Mouse (Mus musculus): ENCODE measurements around the gene Gm20388.

The Gm20388 gene

DNA sequence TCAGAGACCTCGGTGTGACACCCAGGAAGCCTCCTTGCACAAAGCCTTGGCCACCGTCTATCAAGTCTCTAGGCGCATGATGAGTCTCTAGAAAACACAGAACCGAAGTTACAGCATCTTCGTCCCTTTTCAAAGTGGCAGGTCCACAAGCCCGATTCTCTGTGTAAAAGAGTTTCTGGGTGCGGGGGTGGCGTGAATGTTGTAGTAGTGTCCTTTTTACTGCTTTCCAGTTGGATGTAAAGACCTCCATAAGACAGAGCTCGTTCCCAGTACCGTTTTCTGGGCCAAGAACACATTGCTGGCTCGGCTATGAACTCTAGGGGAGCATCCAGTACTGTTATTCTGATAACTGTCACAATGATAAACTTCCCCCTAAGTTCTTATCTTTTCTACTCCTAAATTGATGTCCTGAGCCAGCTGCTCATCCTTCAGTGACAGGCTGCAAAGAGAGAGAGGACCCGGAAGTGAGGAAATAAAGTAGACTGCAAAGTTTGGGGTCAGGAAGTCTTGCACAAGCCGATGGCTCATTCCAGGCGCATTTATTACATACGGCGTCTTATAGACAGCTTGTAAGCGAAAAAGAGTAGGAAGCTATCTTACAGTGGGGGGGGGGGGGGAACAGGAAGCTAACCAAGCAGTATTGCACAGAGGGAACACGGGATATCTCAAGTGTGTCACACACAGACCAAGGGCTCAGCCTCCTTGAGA, 1614.6 kb downstream of the Gm20388 start:
- no peak for DNase-seq

DNA sequence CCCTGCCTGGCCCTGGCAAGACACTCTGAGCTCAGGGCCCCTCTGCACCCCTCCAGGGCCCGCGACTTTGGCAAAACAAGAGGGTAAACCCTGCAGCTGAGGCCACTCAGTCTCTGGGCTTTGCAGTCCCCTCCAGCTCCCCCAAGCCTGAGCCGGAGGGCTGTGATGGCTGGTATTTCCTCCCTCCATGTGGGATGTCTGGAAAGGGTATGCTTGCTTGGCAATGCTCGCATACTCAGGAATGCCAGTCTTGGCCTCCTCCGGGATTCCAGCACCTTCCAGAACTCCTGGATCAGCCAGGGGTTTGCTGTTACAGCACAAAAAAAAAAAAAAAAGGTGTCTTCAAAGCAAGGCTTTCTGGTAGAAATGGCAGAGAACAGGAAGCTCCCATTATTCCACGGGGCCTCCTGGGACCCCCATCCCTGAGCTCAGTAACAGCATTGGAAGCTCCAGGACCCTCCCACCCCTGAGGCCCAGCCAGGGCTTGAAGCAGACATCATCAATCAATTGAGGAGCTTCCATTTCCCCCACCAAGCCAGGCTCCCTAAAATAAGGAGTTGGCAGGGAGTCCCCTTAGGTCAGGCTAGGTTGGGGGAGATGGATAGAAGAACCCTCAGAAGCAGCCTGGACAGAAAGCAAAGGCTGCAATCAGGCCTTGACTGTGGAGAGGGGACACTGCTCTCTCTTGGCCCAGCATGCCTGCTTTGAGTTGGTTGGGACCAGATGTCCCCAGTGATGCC, 1616.3 kb downstream of the Gm20388 start:
- no peak for DNase-seq

DNA sequence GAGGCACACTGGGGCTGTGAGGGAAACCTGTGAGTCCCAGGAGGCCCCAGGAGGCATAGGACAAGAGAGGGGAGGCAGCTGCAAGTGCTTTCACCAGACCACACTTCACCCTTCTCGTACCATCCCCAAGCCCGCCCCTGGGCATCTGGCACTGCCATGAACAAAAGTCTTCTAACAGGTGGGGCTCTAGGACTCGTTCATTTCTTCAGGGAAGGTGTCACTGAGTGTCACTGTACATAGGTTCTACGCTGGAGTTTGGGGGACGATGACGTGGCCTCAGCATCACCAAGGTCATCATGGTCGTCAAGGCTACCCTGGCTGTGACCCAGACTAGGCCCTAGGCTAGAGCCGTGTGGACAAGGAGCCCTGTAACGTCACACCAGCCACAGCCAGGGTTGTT, 1617.1 kb downstream of the Gm20388 start:
- DNase-seq, result no peak

DNA sequence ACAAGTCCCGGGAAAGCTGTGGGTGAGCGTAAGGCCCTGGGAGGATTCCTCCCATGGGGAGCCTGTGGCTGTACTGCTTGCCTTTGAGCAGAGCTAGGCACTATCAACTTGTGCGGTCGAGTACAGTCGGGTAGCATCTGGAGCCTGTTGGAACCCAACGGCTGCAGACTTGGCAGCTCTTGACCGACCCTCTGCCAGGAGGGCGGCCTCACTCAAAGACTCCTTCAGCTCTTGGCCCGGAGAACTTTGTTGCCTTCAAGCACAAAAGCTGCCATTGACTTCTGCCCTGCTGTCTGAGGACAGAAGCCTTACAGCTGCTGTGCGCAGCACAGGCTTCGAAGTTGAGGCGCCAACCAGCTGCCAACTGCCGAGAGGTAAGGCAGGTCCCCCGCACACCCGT, 1618.1 kb downstream of the Gm20388 start:
- no peak for DNase-seq

DNA sequence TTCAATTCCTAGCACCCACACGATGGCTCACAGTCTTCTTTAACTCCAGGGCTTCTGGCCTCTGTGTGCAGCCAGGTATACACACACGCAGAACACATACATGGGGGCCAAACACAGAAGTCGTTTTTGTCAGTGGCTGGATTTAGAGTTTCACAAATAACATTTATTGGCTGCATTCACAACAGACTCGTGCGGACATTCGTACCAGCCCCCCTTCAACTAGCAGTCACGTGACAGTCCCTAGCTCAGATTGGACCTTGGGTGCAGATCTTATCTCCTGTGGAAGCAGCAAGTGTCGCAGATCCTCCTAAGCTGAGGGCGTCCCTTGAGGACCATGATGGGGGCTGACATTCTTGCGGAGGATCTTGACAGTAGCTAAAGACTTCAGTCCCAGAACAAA, 1620.0 kb downstream of the Gm20388 start:
- no peak for DNase-seq

DNA sequence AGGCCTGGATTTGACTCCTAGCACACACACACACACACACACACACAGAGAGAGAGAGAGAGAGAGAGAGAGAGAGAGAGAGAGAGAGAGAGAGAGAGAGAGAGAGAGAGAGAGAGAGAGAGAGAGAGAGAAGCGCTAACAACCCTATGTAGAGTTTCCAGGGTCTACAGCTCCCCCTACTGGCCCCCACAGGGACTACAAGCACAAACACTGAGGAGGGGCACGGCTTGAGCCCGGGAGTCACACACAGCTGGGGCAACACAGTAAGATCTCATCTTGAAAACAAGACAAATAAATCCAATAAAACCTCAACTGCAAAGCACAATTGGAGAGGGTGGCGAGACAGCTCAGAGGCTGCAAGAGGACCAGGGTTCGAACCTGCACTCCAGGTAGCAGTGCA, 1621.7 kb downstream of the Gm20388 start:
- peak in 1 of 2 experiments; percentile 57 for DNase-seq

DNA sequence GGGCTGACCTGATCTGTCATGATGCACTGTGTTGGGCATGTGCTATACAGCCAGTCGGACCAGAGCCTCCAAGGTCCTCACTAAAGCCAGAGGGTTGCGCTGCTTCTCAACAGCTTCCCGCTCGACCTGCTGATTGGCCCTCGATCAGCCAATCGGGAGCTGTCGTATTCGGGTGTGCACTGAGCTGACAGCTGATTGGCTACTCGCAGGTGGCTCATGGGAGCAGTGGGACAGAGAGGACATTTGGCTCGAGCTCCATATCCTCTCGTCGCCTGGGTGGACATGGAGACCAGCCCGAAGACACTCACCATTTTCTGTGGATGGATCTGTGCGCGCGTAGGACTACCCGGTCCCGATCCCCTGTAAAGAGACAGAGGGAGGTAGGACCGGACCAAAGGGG, 1631.2 kb downstream of the Gm20388 start:
- DNase-seq, result peak in 1 of 2 experiments; percentile 14

DNA sequence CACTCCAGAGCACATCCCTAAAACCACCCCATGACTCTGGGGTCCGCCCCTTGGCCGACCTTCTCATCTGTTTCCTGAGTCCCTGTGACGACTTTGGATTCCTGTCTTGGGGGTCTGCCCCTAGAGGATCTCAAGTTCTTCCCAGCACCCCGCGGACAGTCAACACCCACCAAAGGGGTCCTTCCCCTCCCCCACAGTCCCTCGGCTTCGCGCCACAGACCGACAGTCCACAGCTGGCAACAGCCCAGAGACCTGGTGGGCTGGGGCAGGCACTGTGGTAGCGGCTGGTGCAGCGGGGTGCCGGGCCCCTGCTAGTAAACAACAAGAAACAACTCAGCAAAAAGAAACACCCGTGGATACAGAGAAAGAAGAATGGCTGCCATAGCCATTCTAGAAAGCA, 1632.3 kb downstream of the Gm20388 start:
- no peak for DNase-seq

DNA sequence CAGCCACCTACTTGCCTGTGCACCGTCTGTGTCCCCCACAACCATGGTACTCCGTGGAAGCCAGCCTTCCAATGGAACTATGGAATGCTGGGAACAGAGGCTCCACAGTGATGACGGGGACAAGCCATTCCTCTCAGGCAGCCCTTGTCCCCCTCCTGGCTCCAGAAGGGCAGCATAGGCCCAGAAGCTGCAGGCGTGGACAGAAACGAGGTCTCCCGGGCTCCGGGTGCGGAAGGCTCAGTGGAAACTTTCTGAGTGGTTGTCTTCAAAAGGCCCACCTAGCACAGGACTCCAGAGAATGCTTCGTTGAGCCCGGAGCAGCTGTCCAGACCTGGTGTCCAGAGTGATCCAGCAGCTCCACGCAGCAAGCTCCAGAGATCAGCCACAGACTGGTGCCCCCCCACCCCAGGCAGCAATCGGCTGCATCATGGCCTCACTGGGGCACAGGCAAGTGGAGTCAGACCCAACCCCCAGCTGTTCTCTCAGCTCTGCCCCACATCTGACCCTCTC, 1633.7 kb downstream of the Gm20388 start, which contains the start of gene 1700018B08Rik:
1700018B08Rik (minus strand) TSS at position 45 of the 510 bp plus-strand sequence.
- peak in 1 of 2 experiments; percentile 2 for DNase-seq

DNA sequence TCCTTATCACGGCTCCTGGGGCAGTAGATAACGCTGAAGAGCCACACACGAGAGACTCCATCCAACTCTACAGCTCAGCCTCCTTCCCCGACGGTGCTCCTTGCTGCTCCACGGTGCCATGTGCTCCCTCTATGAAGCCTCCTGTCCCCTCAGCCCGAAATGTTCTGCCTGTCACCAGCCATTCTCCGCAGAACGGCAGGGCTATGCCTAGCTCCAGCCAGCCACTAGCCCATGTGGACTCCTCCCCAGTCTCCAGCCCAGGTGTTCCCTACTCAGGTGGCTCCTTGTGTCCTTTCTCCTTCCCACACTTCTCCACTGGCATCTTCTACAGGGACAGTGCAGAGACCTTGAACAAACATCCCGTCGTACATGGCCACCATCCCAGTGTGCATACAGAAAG, 1634.3 kb downstream of the Gm20388 start:
- peak in 1 of 2 experiments; percentile 3 for DNase-seq

DNA sequence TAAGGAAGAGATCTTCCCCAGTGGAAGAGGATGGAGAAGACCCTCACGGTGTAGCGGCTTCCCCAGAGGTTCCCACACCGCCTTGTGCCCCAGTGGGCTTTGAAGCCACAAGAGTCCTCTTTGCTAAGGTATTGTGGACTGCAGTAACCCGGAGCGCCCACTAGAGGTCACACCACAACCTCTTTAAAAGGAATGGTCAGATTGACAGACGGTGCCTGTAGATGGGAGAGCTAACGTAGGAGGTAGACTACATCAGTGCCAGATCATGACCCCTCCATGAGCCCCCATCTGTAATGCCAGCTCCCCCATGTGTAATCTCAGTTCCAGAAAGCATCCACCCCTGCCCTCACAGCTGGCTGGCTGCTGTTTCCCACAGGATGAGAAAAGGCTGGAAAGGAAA, 1636.5 kb downstream of the Gm20388 start:
- DNase-seq, result peak; percentile 78 to 87

DNA sequence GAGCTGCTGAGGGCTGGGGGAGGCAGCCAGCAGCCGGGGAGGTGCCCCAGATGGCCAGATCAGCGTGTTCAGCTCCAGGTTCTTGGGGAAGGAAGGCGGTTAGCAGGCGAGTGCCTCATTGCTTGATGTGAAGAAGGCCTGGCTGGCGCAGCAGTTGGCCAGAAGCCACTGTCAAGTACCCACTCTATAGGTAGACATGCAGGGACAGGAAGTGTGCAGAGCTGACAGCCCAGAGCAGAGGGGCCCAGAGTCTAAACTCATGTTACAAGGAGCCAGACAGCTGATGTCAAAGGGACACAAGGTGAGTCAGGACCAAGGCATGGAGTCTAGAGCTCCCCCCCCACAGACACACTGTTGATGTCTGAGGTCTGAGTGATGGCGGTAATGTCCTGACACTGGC, 1639.4 kb downstream of the Gm20388 start:
- DNase-seq, result peak in 1 of 2 experiments; percentile 8

DNA sequence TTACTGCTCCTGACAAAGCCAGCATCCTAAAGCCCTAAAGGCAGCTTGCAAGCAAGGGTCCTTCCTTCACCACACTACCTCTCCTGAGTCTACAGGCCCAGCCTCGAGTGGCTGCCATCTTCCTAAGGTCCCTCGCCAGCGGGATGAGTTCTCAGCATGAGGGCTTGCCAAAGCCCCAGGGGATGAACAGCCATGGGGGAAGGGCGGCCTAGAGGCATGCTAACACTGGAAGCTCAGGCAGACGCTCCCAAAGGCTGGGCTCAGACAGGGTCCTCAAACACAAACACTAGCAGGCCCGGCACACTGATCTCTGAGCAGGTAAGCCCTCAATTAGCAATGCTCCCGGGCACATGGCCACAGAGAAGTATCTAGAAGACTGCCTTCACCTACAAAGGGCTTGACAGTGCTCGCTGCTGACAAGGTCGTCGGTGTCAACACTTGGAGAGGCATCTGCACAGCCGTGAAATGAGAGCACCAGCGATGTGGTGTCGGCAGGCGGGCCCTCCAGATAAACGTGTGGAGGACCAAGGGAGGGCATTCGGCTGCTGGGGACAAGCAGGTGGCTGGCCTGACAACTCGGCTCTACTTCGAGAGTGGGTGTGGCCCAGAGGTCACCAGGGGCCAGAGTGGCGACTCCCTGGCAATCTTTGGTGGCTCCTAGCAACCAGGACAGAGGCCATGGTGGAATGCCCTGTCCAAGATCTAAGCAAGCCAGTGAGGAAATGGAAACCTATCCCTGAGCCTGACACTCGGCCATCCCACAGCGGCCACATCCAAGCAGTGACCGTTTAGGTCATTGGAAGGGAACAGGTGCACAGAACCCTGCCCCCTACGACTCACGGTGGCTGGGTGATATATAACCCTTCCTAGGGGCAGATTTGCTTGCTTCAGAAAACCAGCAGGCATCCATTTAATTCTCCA, 1640.7 kb downstream of the Gm20388 start:
- peak in 1 of 2 experiments; percentile 14 for DNase-seq

DNA sequence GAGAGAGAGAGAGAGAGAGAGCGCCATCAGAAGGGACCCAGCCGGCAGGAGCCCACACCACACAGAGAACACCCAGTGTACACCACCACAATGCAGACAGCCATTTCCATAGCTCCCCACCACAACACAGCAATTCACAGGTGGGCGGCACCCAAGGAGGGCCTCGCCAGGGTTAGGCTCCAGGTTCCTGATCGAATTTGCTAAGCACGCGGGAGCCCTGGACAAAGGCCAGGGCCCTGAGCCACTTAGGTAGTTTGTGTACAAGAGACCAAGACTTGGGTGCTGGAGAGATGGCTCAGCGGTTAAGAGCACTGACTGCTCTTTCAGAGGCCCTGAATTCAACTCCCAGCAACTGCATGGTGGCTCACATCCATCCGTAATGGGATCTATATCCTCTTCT, 1641.9 kb downstream of the Gm20388 start:
- peak in 1 of 2 experiments; percentile 5 for DNase-seq

DNA sequence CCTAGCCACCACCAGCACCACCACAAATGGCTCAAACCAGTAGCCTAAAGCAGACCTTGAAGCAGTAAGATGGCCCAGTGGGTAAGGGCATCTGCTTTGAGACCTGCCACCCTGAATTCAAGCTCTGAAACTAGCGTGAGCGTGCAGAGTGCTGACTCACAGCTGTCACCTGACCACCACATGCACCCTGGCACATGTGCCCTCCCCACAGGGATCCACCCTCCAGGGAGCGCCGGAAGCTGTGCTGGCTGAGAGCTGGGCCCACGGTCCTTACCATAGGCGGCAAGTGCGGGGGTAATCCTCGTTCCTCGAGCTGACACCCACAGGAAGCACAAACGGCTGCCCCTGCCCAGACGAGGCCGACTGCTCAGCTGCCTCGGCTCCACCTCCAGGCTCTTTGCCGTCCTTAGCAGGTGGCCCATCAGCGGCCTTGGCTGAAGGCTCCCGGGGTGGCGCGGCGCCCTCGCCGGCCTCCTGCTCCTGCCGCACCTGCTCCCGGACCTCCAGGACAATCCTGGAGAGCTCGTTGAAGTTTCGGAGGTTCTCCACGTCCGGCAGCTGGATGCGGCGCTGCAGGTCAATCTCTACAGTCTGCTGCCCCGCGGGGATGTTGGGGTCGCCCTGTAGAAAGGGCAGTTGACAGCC, 1643.3 kb downstream of the Gm20388 start:
- peak in 1 of 2 experiments; percentile 4 for DNase-seq

DNA sequence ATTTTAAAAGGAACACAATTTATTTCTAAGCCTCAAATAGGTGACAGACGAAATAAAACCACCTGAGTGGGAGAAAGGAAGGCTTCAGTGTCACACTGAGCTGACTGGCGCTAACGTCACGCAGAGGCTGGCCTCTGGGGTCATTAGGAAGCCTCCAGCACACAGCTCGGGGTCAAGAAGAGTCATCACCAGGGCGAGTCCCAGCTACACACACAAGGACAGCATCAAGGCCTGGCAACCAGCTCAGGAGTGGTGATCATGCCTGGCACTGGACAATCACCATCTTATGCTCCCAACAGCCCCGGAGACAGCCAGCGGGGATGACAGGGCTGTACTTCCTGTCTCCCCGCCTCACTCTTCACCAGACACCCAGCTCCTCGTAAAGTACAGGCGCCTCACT, 1647.1 kb downstream of the Gm20388 start:
- no peak for DNase-seq

DNA sequence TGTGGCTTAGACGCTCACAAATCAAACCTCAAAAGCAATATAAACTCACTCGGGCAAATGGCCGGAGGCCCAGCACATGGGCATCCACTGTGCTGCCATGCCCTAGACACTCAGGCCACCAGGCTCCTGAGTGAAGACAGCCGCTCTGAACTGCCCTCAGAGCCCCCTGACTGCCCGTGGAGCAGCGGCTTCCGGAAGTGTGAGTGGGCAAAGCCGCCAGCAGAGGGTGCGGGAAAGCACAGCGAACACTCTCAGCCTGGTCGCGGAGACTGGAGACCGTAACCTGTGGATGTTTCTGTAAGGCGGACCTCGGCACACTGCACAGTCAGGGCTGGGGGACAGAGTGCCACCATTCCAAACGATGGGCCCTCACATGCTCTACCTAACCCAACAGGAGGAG, 1647.9 kb downstream of the Gm20388 start:
- peak in 1 of 2 experiments; percentile 4 for DNase-seq

DNA sequence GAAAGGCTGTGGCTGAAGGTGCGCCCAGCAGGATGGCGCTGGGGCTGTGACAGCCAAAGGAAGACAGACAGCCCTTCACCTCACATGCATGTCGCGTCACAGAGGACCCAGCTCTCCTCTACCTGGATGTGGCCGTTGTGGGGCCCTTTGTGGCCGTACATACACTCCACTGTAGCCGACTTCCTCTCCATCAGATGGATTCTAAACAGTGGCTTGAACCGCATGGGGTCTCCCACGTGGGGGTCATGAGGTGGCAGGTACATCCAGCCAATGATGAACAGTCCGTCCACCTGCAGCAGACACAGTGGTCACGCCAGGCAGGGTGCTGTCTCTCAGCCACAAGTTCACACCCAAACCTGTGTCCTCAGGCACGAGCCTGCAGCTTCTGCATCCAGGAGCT, 1649.2 kb downstream of the Gm20388 start:
- DNase-seq, result peak in 1 of 2 experiments; percentile 12

DNA sequence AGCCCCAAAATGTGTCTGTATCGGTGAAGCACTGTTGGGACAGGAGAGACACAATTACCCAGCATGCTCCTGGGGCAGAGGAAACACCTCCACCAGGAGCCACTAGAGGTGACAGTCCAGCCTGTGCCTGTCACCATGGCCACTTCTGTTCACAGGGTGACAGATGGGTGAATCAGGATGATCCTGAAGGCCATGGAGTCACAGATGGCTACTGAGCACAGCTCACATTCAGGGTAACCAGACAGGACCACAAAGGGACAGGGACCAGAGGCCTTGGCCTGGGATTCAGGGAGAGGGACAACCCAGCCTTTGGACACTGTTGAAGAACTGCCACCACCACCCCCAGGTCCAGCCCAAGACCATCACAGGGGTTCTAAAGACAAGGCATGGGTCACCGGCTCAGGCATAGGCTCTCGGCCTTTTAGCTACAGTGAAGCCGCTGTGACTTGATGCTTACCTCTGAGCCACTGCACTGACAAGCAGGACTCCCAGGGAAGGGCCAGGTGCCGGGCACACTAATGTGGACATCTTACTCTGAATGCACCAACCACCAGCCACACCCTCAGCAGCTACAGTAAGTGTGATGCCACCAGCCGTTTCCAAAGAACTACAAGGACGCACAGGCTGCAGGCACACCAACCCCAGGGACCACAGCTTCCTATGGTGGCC, 1649.9 kb downstream of the Gm20388 start:
- peak in 1 of 2 experiments; percentile 14 for DNase-seq

DNA sequence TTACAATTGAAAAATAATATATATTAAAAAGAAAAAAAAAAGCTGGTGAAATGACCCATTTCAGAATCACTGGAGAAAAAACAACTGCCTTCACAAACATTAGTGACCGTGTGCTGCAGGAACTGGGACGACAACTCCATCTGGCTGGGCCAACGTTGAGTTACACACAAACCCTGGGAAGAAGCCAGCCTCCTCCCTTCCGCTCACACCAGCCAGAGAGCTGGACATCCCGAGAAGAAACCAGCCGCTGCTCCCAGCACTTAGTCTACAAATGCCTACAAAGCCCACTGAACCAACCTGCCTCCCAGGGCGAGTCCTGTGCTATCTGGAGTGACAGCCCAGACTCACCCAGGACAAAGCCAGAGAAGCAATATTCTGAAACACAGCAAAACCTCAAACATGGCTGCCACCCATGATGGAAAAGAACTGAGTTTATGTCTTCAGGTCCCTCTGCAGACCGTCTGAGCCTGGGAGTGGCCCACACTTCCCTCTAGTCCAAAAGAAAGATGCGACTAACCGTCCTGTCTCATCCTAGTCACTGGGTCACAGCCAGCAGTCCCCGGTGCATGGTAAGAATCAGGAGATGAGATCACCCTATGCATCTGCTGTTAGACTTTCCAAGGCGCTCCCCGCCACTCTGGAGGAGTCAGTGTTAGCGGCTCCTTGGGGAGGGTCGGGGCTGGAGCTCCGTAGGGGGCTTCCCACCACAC, 1651.2 kb downstream of the Gm20388 start:
- peak; percentile 61 to 72 for DNase-seq

DNA sequence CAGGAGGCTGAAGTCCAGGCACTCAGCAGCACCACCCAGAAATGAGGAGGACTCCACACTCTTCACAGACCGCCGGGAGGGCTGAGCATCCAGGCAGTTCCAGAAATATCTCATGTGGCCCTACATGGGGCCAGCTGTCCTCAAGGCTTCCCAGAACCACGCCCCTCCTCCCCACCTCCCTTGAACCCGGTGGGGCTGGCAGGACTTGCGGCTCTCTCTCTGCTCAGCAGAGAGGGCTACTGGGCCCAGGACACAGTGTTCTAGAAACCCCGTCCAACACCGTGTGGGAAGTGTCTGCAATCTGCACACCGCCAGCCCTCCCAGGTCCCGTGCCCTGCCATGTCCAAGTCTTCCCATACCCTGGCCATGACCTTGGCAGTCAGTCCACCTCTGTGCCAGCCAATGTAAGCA, 1652.3 kb downstream of the Gm20388 start:
- DNase-seq, result peak; percentile 63 to 65
